Mouse (Mus musculus) embryonic fibroblast, embryonic 13.5 days (primary cell): Measurements from ENCODE around the gene Spice1.

Source experiments
- CTCF ChIP-seq: IDR thresholded peaks from 2 replicates; pipeline ENCODE4 v1.5.1; 2011; ENCODE audit warnings: mild to moderate bottlenecking, control low read depth, low read length, moderate library complexity, borderline replicate concordance; ENCODE audit not compliant: insufficient read depth
- POLR2A ChIP-seq: IDR thresholded peaks from 2 replicates; pipeline ENCODE4 v1.6.1; 2011; ENCODE audit warnings: low read depth, mild to moderate bottlenecking, control low read depth, low read length, moderate library complexity

DNA sequence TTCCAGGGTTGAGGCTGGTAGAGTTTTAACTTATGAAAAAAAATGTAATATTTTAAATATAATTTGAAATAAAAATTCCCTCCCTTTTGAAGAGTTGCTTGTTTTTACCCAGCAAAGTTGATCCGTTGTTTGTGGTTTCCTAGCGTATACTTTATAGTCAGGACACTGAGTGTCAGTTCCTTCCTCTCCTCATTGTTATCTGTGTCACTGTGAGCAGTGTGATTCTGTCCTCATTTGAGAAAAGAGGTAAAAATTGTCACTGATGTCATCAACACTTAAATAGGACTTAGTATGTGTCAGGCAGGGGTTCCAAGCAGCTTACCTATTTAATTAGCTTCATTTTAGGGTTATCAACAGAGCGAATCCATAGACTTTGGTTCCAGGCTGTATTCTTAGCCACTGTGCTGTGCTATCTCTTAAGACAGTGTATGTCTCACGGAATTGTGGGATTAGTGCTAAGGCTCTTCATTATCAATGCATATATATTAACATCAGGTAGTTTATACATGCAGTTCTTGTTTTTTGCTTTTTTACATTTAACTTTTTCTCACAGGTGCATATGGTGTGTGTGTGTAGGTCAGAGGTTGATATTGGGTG lies 3.0 kb downstream of the Spice1 start:
- no peak for TF ChIP-seq CTCF
- TF ChIP-seq POLR2A: no peak
